Comparison of ENCODE assay signal across 7 mouse cellular contexts in genomic region chr3:122300983-122301919, GRCm38 (mm10). TPM values are rescaled to one million over a fixed set of nuclear protein-coding genes. Genes with fewer than 3 reads are reported as not detected.
A peak's percentile ranks its signal among the peaks of the same experiment; 100 is the strongest.
DNase-seq lines count a peak whose midpoint lies in the region; ATAC-seq lines count a peak whose summit lies in the region.

No protein-coding gene starts in this region.

- H3K9me3 ChIP-seq in midbrain, embryonic 11.5 days (ENCODE audit: control insufficient read depth, low read length), result no peaks in the 10 kb centered on the region
- H3K9me3 ChIP-seq in midbrain, embryonic 10.5 days (replicated peaks), result no peaks in the 10 kb centered on the region

- no peak overlapping the region for H3K4me3 ChIP-seq in midbrain, embryonic 11.5 days (ENCODE audit: low read depth, low read length)
- no peak overlapping the region for H3K4me3 ChIP-seq in midbrain, embryonic 10.5 days

- H3K9ac ChIP-seq in midbrain, embryonic 11.5 days (ENCODE audit: low read length), result no peak overlapping the region

- ATAC-seq in midbrain, embryonic 11.5 days (ENCODE audit: low FRiP score), result no peak
- peak; percentile 91 for ATAC-seq in megakaryocyte progenitor cell, adult 5-6 weeks (replicated peaks; ENCODE audit: poor library complexity)

- no peaks in the 10 kb centered on the region for H3K36me3 ChIP-seq in midbrain, embryonic 11.5 days (ENCODE audit: control insufficient read depth, insufficient read depth, low read length)
- no peaks in the 10 kb centered on the region for H3K36me3 ChIP-seq in midbrain, embryonic 10.5 days

- no peaks in the 10 kb centered on the region for H3K27me3 ChIP-seq in midbrain, embryonic 11.5 days (ENCODE audit: control insufficient read depth, insufficient read depth, low read length)
- peaks cover 9% of the 10 kb centered on the region; the same call in 1 of the 2 replicates for H3K27me3 ChIP-seq in midbrain, embryonic 10.5 days (ENCODE audit: low read depth, poor library complexity, severe bottlenecking)

- H3K27ac ChIP-seq in midbrain, embryonic 11.5 days (ENCODE audit: low read depth, low read length), result no peak overlapping the region
- H3K27ac ChIP-seq in midbrain, embryonic 10.5 days (replicated peaks), result no peak overlapping the region

- 71% methylated on average over 9 of the region's 9 CpGs for WGBS in midbrain, embryonic 11.5 days
- 74% methylated on average over 9 of the region's 9 CpGs for WGBS in midbrain, embryonic 10.5 days

- no peaks in the 10 kb centered on the region; the same call in 1 of the 2 replicates for H3K4me1 ChIP-seq in midbrain, embryonic 11.5 days (ENCODE audit: control insufficient read depth, insufficient read depth, low read length)
- peaks cover 19% of the 10 kb centered on the region; the same call in 1 of the 2 replicates for H3K4me1 ChIP-seq in midbrain, embryonic 10.5 days

- H3K4me2 ChIP-seq in midbrain, embryonic 11.5 days, result no peak overlapping the region

- intact Hi-C loops in heart, postnatal 36 days (cut with DNase I), result no loop called here

- peak; percentile 73 for DNase-seq in midbrain, embryonic 11.5 days (ENCODE audit: low spot score, missing footprints)
- DNase-seq in midbrain, embryonic 10.5 days (ENCODE audit: low spot score), result no peak
- DNase-seq in cerebellum, postnatal 14 days, result peak; percentile 30 to 35
- DNase-seq in heart, postnatal 36 days, result peak; percentile 24 to 31
- peak; percentile 61 to 71 for DNase-seq in layer of hippocampus, postnatal 14 days (ENCODE audit: low spot score in 2 of 2)
- peak; percentile 36 for DNase-seq in thymus, postnatal 25 days

RNA-seq across cellular contexts. Expression of gene Bcar3, which starts 7.3 kb away (rescaled TPM):
- 16.6 and 16.7 TPM in 2 replicates for polyA plus RNA-seq in midbrain, embryonic 11.5 days (2014; fragmentation: Nextera tagmentation; extraction: Ambion mirVana)
- polyA plus RNA-seq in midbrain, embryonic 10.5 days (2016; fragmentation: Nextera tagmentation; extraction: Ambion mirVana), result 21.8 and 22.9 TPM in 2 replicates
- total RNA-seq in heart, postnatal 36 days (2021), result 1 to 10 TPM; 6.3 to 8.2 TPM
- 10 to 100 TPM; 10.3 to 11.0 TPM for total RNA-seq in layer of hippocampus, postnatal 14 days (2021)
- 1.0 and 1.6 TPM in 2 replicates for total RNA-seq in megakaryocyte progenitor cell, adult 5-6 weeks (2015)
- total RNA-seq in megakaryocyte progenitor cell, adult 5-6 weeks (2017), result 1.6 and 5.0 TPM in 2 replicates

RNA-seq across cellular contexts. Expression of gene Dnttip2, which starts 27.1 kb away (rescaled TPM):
- polyA plus RNA-seq in midbrain, embryonic 11.5 days (2014; fragmentation: Nextera tagmentation; extraction: Ambion mirVana), result 96.8 and 104 TPM in 2 replicates
- 86.2 and 90.6 TPM in 2 replicates for polyA plus RNA-seq in midbrain, embryonic 10.5 days (2016; fragmentation: Nextera tagmentation; extraction: Ambion mirVana)
- total RNA-seq in heart, postnatal 36 days (2021), result 10 to 100 TPM; 27.7 to 29.3 TPM
- total RNA-seq in layer of hippocampus, postnatal 14 days (2021), result 10 to 100 TPM; 24.3 to 30.0 TPM
- 148 and 164 TPM in 2 replicates for total RNA-seq in megakaryocyte progenitor cell, adult 5-6 weeks (2015)
- 121 and 132 TPM in 2 replicates for total RNA-seq in megakaryocyte progenitor cell, adult 5-6 weeks (2017)

RNA-seq across cellular contexts. Expression of gene Gclm, which starts 55.9 kb away (rescaled TPM):
- 56.7 and 61.0 TPM in 2 replicates for polyA plus RNA-seq in midbrain, embryonic 11.5 days (2014; fragmentation: Nextera tagmentation; extraction: Ambion mirVana)
- 44.6 and 52.5 TPM in 2 replicates for polyA plus RNA-seq in midbrain, embryonic 10.5 days (2016; fragmentation: Nextera tagmentation; extraction: Ambion mirVana)
- 10 to 100 TPM; 56.9 to 74.7 TPM for total RNA-seq in heart, postnatal 36 days (2021)
- 10 to 100 TPM; 56.9 to 58.0 TPM for total RNA-seq in layer of hippocampus, postnatal 14 days (2021)
- 171 and 190 TPM in 2 replicates for total RNA-seq in megakaryocyte progenitor cell, adult 5-6 weeks (2015)
- 37.9 and 44.2 TPM in 2 replicates for total RNA-seq in megakaryocyte progenitor cell, adult 5-6 weeks (2017)
